Mouse (Mus musculus) neural tube, embryonic 14.5 days (tissue): Measurements from ENCODE around the gene Zfp428. TPM values are rescaled to one million over a fixed set of nuclear protein-coding genes. Genes with fewer than 3 reads are reported as not detected.

Source experiments
- ATAC-seq: fragments of 200-750 bp; cut with Nextera tagmentation; 2 replicates; pipeline ENCODE4 v1.8.0; 2017; ENCODE audit warnings: low read depth, mild to moderate bottlenecking, moderate TSS enrichment, moderate library complexity
- H3K27ac ChIP-seq: fragments of 300-500 bp; sonication (generic); 2 replicates; pipeline ENCODE4 v1.5.1; 2014; ENCODE audit warnings: low read depth, mild to moderate bottlenecking, control low read depth, low read length, moderate library complexity, mixed read lengths
- H3K27me3 ChIP-seq: fragments of 300-500 bp; sonication (generic); 2 replicates; pipeline ENCODE4 v1.6.1; 2014; ENCODE audit warnings: low read length; ENCODE audit not compliant: control insufficient read depth, insufficient read depth
- H3K36me3 ChIP-seq: fragments of 300-500 bp; sonication (generic); 2 replicates; pipeline ENCODE4 v1.6.1; 2014; ENCODE audit warnings: low read length, mixed read lengths; ENCODE audit not compliant: control insufficient read depth, insufficient read depth
- H3K4me1 ChIP-seq: fragments of 300-500 bp; sonication (generic); 2 replicates; pipeline ENCODE4 v1.6.1; 2014; ENCODE audit warnings: low read length; ENCODE audit not compliant: control insufficient read depth, insufficient read depth
- H3K4me2 ChIP-seq: fragments of 300-500 bp; sonication (generic); 2 replicates; pipeline ENCODE4 v1.6.1; 2014; ENCODE audit warnings: mild to moderate bottlenecking, low read depth, low read length, control low read depth
- H3K4me3 ChIP-seq: fragments of 300-500 bp; sonication (generic); 2 replicates; pipeline ENCODE4 v1.5.1; 2014; ENCODE audit warnings: low read depth, low read length, control low read depth, mixed read lengths
- H3K9ac ChIP-seq: fragments of 300-500 bp; sonication (generic); replicated peaks from 2 replicates; pipeline ENCODE4 v1.6.1; 2014; ENCODE audit warnings: low read depth, mild to moderate bottlenecking, control low read depth, low read length, mixed read lengths
- H3K9me3 ChIP-seq: fragments of 300-500 bp; sonication (generic); 2 replicates; pipeline ENCODE4 v1.6.1; 2016; ENCODE audit warnings: low read length; ENCODE audit not compliant: control insufficient read depth
- WGBS: fragments of 180-500 bp; shearing (Covaris S2); extraction: QIAGEN DNeasy Blood & Tissue Kit; methylation state at CpG from one replicate; pipeline ENCODE4 v1.1.7; 2014; 5-methylcytosine and 5-hydroxymethylcytosine counted together
- polyA plus RNA-seq: library from polyadenylated mRNA; unstranded; fragments of >200 nt; fragmentation: Nextera tagmentation; extraction: Ambion mirVana; gene quantifications from 2 replicates; pipeline ENCODE4 v1.2.1, GENCODE M21; 2014

Gene Zfp428
- polyA plus RNA-seq, 1 experiment from 2014 or later: 211 TPM

DNA sequence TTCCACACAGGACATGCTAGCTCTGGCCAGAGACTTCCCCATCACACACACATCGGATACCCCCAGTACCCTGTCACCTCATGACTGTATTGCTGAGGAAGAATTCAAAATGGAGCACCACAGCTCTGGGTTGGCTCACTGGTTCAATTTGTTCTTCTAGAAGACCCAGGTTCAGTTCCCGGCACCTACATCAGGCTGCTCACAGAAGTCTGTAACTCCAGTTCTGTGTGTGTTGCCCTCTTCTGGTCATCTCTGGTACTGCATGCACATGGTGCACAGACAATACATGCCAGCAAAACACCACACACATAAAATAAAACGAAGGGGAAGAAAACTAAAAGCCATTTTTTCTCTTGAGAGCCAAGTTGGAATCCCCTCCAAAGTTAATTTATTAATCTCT lies 37.7 kb upstream of the Zfp428 start:
- no peaks in the 10 kb centered on the region for H3K4me1 ChIP-seq
- no peak overlapping the region for H3K4me3 ChIP-seq
- H3K9me3 ChIP-seq: no peaks in the 10 kb centered on the region
- WGBS: 93% methylated on average over 3 of the region's 3 CpGs
- H3K27ac ChIP-seq: no peak overlapping the region
- H3K9ac ChIP-seq: no peak overlapping the region
- no peaks in the 10 kb centered on the region for H3K27me3 ChIP-seq
- no peak for ATAC-seq
- no peak overlapping the region for H3K4me2 ChIP-seq
- no peaks in the 10 kb centered on the region for H3K36me3 ChIP-seq

DNA sequence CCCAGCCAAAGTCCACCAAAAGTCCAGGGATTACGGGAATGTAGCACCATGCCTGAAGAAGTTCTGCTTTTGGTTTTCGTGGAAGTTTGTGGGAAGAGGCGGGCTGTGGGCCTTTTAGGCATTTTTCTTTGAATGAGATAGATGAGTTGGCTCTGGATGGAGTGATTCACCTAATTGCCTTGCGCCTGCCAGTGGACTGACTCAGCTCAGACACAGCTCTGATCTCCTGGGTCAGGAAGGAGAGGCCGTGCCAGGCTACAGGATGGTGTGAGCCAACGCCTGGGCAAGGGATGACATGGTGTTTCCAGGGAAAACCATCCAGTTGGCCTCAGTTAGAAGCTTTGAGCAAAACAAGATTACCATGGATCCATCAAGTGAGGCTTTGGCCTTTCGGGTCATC lies 36.5 kb upstream of the Zfp428 start:
- H3K27ac ChIP-seq: no peak overlapping the region
- no peak overlapping the region for H3K4me3 ChIP-seq
- no peak for ATAC-seq
- H3K9me3 ChIP-seq: no peaks in the 10 kb centered on the region
- H3K4me1 ChIP-seq: no peaks in the 10 kb centered on the region
- no peaks in the 10 kb centered on the region for H3K36me3 ChIP-seq
- WGBS: 97% methylated on average over 7 of the region's 7 CpGs
- H3K9ac ChIP-seq: no peak overlapping the region
- no peaks in the 10 kb centered on the region for H3K27me3 ChIP-seq
- no peak overlapping the region for H3K4me2 ChIP-seq

DNA sequence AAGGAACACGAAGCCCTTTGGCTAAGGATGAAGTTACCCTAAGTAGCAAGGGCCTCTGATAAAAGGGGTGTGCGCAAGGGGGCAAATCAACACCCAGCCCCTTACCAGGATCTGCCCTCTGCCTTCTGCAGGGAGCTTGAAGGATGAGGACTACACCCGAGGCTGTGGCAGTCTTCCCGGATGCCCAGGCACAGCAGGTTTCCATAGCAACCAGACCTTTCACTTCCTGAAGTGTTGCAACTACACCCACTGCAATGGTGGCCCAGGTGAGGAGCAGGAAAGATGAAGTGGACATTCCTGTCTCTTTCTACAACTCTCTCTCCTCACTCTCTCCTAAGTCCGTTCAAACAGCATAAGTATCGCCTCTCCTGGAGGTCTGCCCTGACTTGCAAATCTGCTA lies 34.4 kb upstream of the Zfp428 start:
- Histone ChIP-seq H3K27ac (no peak overlapping the region), H3K9me3 (no peaks in the 10 kb centered on the region), H3K9ac (no peak overlapping the region), H3K36me3 (no peaks in the 10 kb centered on the region), H3K4me2 (no peak overlapping the region), H3K4me3 (no peak overlapping the region), H3K4me1 (no peaks in the 10 kb centered on the region), H3K27me3 (no peaks in the 10 kb centered on the region)
- 75% methylated on average over 6 of the region's 6 CpGs for WGBS
- no peak for ATAC-seq

DNA sequence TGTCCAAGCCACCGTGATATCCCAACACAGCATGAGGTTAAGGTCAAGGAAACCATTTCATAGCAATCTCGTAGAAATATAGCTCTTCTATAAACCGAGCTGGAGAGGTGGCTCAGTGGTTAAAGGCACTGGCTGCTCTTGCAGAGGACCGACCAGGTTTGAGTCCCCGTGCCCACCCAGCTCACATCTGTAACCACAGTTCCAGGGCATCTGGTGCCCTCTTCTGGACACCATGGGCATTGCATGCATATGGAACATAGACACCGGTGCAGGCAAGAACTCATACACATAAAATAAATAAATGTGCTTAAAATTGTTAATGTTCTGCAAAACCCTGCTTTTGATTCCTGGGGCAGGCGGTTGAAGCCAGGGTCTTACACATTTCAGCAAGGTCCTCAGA lies 33.9 kb upstream of the Zfp428 start:
- no peak overlapping the region for H3K4me2 ChIP-seq
- no peak overlapping the region for H3K27ac ChIP-seq
- H3K9ac ChIP-seq: no peak overlapping the region
- H3K4me1 ChIP-seq: no peaks in the 10 kb centered on the region
- no peak for ATAC-seq
- H3K27me3 ChIP-seq: no peaks in the 10 kb centered on the region
- WGBS: 80% methylated on average over 7 of the region's 7 CpGs
- no peaks in the 10 kb centered on the region for H3K9me3 ChIP-seq
- H3K36me3 ChIP-seq: no peaks in the 10 kb centered on the region
- no peak overlapping the region for H3K4me3 ChIP-seq

DNA sequence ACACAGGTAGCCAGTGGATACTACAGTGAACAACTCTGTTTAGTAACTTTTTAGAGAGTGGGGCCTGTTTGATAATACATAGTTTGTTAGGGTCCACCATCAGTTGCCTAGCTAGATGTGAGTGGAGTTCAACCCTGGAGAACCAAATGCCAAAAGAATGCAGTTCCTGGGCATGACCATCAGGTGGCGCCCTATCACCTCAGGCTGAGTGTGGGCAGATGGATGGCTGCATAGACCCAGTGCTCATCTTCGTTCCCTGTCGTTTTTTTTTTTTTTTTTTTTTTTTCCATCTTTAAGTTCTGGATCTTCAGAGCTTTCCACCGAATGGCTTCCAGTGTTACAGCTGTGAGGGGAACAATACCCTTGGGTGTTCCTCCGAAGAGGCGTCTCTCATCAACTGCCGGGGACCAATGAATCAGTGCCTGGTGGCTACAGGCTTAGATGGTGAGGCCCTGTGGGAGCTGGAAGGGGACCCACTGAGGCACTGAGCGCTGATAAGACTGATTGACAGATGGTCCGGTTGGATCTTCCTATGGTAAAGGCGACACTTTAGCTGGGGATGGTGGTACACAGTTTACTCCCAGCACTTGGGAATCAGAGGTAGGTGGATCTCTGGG lies 32.8 kb upstream of the Zfp428 start:
- H3K4me2 ChIP-seq: no peak overlapping the region
- H3K4me1 ChIP-seq: no peaks in the 10 kb centered on the region
- no peak overlapping the region for H3K4me3 ChIP-seq
- peak; percentile 42; the same call in 1 of the 2 replicates for ATAC-seq
- no peak overlapping the region for H3K9ac ChIP-seq
- H3K27ac ChIP-seq: no peak overlapping the region
- H3K9me3 ChIP-seq: no peaks in the 10 kb centered on the region
- H3K27me3 ChIP-seq: no peaks in the 10 kb centered on the region
- WGBS: 34% methylated on average over 10 of the region's 10 CpGs
- no peaks in the 10 kb centered on the region for H3K36me3 ChIP-seq

DNA sequence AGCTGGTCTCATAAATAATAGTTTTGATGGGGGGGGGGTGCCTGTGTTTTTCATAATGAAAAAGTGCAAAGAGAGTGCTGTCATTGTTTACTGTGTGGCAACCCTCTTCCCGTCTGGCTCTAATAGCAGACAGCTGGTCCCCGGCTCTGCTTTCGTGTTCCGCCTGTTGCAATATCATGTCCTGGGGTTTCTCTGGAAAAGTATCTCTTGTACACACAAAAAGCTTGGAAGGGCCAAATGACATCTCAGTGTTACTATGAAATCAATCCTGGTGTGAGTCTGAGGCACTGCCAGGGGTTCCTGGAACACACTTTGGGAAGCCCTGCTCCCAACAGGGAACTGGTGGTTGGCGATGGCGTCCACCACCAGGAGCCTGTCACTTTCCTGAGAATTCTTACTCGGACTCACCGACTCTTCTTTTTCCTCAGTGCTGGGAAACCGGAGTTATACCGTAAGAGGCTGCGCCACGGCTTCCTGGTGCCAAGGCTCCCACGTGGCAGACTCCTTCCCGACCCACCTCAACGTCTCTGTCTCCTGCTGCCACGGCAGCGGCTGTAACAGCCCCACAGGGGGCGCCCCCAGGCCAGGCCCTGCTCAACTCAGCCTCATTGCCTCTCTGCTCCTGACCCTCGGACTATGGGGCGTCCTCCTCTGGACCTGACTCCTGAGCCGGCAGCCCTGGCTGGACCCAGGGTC lies 31.8 kb upstream of the Zfp428 start:
- no peaks in the 10 kb centered on the region for H3K36me3 ChIP-seq
- H3K4me2 ChIP-seq: no peak overlapping the region
- no peak for ATAC-seq
- no peaks in the 10 kb centered on the region for H3K27me3 ChIP-seq
- H3K4me1 ChIP-seq: 0 out of 2 replicates have a peak, but pooled peaks cover 1% of the 10 kb centered on the region
- no peak overlapping the region for H3K4me3 ChIP-seq
- no peak overlapping the region for H3K9ac ChIP-seq
- WGBS: 35% methylated on average over 21 of the region's 21 CpGs
- no peaks in the 10 kb centered on the region for H3K9me3 ChIP-seq
- H3K27ac ChIP-seq: no peak overlapping the region

DNA sequence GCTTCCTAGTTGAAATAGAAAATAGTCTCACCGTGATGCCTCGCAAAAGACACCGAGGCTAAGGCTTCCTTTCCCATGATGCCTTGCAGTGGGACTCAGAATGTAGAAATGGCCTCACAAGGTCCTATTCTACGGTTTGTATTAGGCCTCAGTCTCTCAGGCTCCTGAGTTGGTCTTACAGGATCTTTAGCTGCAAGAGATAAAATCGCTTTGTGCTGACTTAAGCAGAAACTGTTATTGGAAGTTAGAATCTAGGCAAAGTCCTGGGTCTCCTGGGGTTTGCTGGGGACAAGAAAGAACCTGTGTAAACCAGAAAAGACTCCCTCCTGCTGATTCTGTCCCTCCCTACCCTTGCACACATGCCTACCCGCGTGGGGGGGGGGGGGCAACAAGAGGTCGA lies 30.5 kb upstream of the Zfp428 start:
- no peak for ATAC-seq
- Histone ChIP-seq H3K9ac (no peak overlapping the region), H3K4me1 (peaks cover 11% of the 10 kb centered on the region; the same call in 1 of the 2 replicates), H3K4me3 (no peak overlapping the region), H3K4me2 (no peak overlapping the region), H3K27me3 (no peaks in the 10 kb centered on the region), H3K27ac (no peak overlapping the region), H3K36me3 (no peaks in the 10 kb centered on the region), H3K9me3 (no peaks in the 10 kb centered on the region)
- WGBS: 86% methylated on average over 8 of the region's 8 CpGs

DNA sequence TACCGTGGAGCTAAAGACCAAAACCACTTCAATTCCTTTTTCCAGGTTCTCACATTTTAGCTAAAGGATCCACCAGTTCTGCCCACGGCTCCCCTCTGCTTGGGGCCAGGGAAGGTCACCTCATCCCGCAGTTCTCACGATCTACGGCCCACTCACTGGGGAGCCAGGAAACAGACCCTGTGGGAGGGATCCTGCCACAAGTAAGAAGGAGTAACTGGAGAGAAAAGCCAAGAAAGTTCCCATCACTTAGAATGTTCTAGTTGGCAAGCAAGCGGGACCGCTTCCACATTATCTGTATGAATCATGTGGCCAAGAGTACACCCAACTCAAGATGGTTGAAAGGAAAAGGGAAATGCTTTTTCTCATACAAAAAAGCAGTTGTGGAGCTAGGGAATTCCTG lies 29.9 kb upstream of the Zfp428 start:
- Histone ChIP-seq H3K9ac (no peak overlapping the region), H3K4me3 (no peak overlapping the region)

DNA sequence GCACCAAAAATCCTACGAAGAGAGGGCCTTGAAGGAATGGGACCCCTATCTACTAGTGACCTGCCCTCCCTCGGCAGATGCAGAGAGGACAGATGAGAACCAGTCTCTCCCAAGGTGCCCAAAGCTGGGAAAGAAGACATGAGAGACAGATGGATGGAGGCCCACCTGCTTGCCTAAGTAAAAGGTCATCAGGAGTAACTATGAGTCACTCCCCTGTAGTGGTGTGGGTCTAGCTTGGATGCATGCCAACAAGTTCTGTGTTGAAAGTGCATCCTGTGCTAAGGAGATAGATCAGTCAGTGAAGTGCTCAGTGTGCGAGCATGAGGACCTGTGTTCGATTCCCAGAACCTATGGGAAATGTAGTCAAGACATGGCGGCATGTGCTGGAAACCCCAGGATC lies 27.9 kb upstream of the Zfp428 start:
- no peak overlapping the region for H3K4me3 ChIP-seq
- H3K9ac ChIP-seq: no peak overlapping the region
- H3K27me3 ChIP-seq: no peaks in the 10 kb centered on the region; the same call in 1 of the 2 replicates
- ATAC-seq: no peak
- H3K36me3 ChIP-seq: no peaks in the 10 kb centered on the region
- H3K27ac ChIP-seq: no peak overlapping the region
- no peak overlapping the region for H3K4me2 ChIP-seq
- H3K4me1 ChIP-seq: peaks cover 20% of the 10 kb centered on the region
- 93% methylated on average over 5 of the region's 5 CpGs for WGBS
- no peaks in the 10 kb centered on the region for H3K9me3 ChIP-seq

More for the DNA sequence above, 29.9 kb upstream of the Zfp428 start:
- no peak overlapping the region for H3K4me2 ChIP-seq
- no peak overlapping the region for H3K27ac ChIP-seq
- no peaks in the 10 kb centered on the region for H3K9me3 ChIP-seq
- peaks cover 11% of the 10 kb centered on the region; the same call in 1 of the 2 replicates for H3K4me1 ChIP-seq
- no peaks in the 10 kb centered on the region; the same call in 1 of the 2 replicates for H3K27me3 ChIP-seq
- WGBS: 86% methylated on average over 7 of the region's 7 CpGs
- no peak for ATAC-seq
- no peaks in the 10 kb centered on the region for H3K36me3 ChIP-seq
